Mouse (Mus musculus): ENCODE data around the gene Tas1r2. TPM values are rescaled to one million over a fixed set of nuclear protein-coding genes. Genes with fewer than 3 reads are reported as not detected.

Tas1r2 gene
- total and polyA plus RNA-seq, 2 experiments from 2014 or later = not detected

DNA sequence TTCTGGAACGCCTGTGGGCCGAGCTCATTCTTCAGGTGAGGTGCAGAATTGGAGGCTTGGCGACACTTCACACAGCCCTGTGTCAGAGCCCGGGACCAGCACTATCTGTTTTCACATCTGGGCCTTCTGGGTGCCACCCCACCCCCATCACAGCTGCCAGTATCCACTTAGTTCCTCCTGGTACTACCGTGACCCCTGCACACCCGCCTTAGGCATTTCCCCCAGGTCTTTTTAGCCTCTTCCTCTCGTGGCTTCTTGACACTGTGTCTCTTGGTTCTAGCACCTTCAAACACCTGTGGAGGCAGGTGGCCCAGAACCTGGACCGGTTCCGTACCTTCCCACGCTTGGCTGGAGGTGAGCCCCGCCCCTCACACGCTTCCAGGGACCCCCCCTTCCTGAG, 13.0 kb upstream of the Tas1r2 start:
- no peak overlapping the region for H3K4me2 ChIP-seq (ENCODE audit: low read depth, low read length, poor library complexity, severe bottlenecking)
- peaks cover 36% of the 10 kb centered on the region for H3K36me3 ChIP-seq (ENCODE audit: insufficient read depth, low read length)
- no peak for TF ChIP-seq CTCF (IDR thresholded peaks at IDR 0.05)
- H3K9ac ChIP-seq (replicated peaks; ENCODE audit: low read length, poor library complexity, severe bottlenecking) = no peak overlapping the region
- no peak overlapping the region for H3K27ac ChIP-seq (ENCODE audit: low read depth, low read length)
- H3K27me3 ChIP-seq (ENCODE audit: insufficient read depth, low read length) = no peaks in the 10 kb centered on the region
- DNase-seq (ENCODE audit: low spot score) (no peak), ATAC-seq (ENCODE audit: low FRiP score) (no peak)
- WGBS = 69% methylated on average over 12 of the region's 12 CpGs
- H3K4me1 ChIP-seq (ENCODE audit: insufficient read depth, low read length) = peaks cover 7% of the 10 kb centered on the region
- no peak overlapping the region for H3K4me3 ChIP-seq (ENCODE audit: low read depth, low read length)
- no peaks in the 10 kb centered on the region for H3K9me3 ChIP-seq (ENCODE audit: low read length)

- Histone ChIP-seq H3K9ac (replicated peaks; ENCODE audit: low read length, poor library complexity, severe bottlenecking) (no peak overlapping the region), H3K4me2 (ENCODE audit: low read depth, low read length, poor library complexity, severe bottlenecking) (no peak overlapping the region), H3K36me3 (ENCODE audit: insufficient read depth, low read length) (peaks cover 31% of the 10 kb centered on the region), H3K4me3 (ENCODE audit: low read depth, low read length) (no peak overlapping the region), H3K9me3 (ENCODE audit: low read length) (no peaks in the 10 kb centered on the region), H3K27ac (ENCODE audit: low read depth, low read length) (no peak overlapping the region), H3K4me1 (ENCODE audit: insufficient read depth, low read length) (peaks cover 7% of the 10 kb centered on the region), H3K27me3 (ENCODE audit: insufficient read depth, low read length) (no peaks in the 10 kb centered on the region)
- no peak for DNase-seq (ENCODE audit: low spot score)
- ATAC-seq (ENCODE audit: low FRiP score) = no peak
- TF ChIP-seq CTCF (IDR thresholded peaks at IDR 0.05) = no peak
- 51% methylated on average over 4 of the region's 6 CpGs for WGBS
These were observed 12.6 kb upstream of the Tas1r2 start for GRCm38 (mm10) chr4:139640775-139641174.

DNA sequence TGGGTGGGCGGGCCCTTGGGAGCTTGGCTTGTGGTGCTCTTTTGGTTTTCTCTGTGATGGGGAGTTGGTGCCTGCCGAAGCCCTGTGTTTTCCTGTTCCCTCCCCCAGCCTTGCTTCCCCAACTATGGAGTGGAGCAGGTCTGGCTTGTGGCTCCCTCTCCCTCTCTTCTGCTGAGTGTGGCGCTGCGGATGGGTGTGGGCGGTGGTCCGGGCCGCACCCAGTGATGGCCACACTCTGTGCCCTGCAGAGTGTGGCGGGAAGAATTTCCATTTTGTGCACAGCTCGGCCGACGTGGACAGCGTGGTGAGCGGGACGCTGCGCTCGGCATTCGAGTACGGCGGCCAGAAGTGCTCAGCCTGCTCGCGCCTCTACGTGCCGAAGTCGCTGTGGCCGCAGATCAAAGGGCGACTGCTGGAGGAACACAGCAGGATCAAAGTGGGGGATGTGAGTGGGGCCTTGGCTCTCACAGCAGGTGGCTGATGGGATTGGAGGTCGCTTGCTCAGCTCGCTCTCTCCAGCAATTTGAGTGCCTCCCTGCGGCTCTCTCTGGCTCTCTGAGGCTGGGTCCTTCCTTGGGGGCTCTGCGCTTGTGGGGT, 11.4 kb upstream of the Tas1r2 start:
- H3K9ac ChIP-seq (replicated peaks; ENCODE audit: low read length, poor library complexity, severe bottlenecking) = no peak overlapping the region
- ATAC-seq (ENCODE audit: low FRiP score) = no peak

DNA sequence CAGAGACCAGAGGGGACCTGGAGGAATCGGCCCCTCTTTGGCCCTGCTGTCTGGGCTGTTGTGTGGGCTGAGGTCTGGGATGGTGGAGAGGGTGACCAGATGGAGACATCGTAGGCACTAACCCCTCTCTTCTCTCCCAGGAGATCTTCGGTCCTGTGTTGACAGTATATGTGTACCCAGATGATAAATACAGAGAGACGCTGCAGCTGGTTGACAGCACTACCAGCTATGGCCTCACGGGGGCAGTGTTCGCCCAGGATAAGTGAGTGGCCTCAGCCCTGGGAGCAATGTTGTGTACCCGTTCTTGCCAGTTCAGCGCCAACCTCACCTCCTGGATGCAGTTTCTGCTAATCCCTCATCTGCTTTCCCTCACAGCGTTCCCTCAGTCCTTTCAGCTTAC, 9.4 kb upstream of the Tas1r2 start:
- Histone ChIP-seq H3K9me3 (ENCODE audit: low read length) (no peaks in the 10 kb centered on the region), H3K4me2 (ENCODE audit: low read depth, low read length, poor library complexity, severe bottlenecking) (no peak overlapping the region), H3K27me3 (ENCODE audit: insufficient read depth, low read length) (no peaks in the 10 kb centered on the region), H3K36me3 (ENCODE audit: insufficient read depth, low read length) (peaks cover 25% of the 10 kb centered on the region), H3K9ac (replicated peaks; ENCODE audit: low read length, poor library complexity, severe bottlenecking) (no peak overlapping the region), H3K27ac (ENCODE audit: low read depth, low read length) (no peak overlapping the region), H3K4me3 (ENCODE audit: low read depth, low read length) (no peak overlapping the region), H3K4me1 (ENCODE audit: insufficient read depth, low read length) (peaks cover 7% of the 10 kb centered on the region)
- TF ChIP-seq CTCF (IDR thresholded peaks at IDR 0.05) = peak; percentile 97
- ATAC-seq (ENCODE audit: low FRiP score) (0 out of 2 replicates have a peak, but pooled peaks have one; percentile 32), DNase-seq (ENCODE audit: low spot score) (peak; percentile 87)
- WGBS = 13% methylated on average over 9 of the region's 9 CpGs

More for the DNA sequence above, 11.4 kb upstream of the Tas1r2 start:
- Histone ChIP-seq H3K27ac (ENCODE audit: low read depth, low read length) (no peak overlapping the region), H3K4me1 (ENCODE audit: insufficient read depth, low read length) (peaks cover 7% of the 10 kb centered on the region), H3K27me3 (ENCODE audit: insufficient read depth, low read length) (no peaks in the 10 kb centered on the region), H3K4me2 (ENCODE audit: low read depth, low read length, poor library complexity, severe bottlenecking) (peak overlapping the region; percentile 38), H3K4me3 (ENCODE audit: low read depth, low read length) (peak overlapping the region; percentile 5; the same call in 1 of the 2 replicates), H3K36me3 (ENCODE audit: insufficient read depth, low read length) (peaks cover 30% of the 10 kb centered on the region), H3K9me3 (ENCODE audit: low read length) (no peaks in the 10 kb centered on the region)
- DNase-seq (ENCODE audit: low spot score) = no peak
- TF ChIP-seq CTCF (IDR thresholded peaks at IDR 0.05) = no peak
- WGBS = 13% methylated on average over 30 of the region's 30 CpGs

- DNase-seq (ENCODE audit: low spot score) = no peak
- H3K4me2 ChIP-seq (ENCODE audit: low read depth, low read length, poor library complexity, severe bottlenecking) = no peak overlapping the region
- H3K4me3 ChIP-seq (ENCODE audit: low read depth, low read length) = no peak overlapping the region
- H3K36me3 ChIP-seq (ENCODE audit: insufficient read depth, low read length) = peaks cover 34% of the 10 kb centered on the region
- 86% methylated on average over 7 of the region's 7 CpGs for WGBS
- H3K9ac ChIP-seq (replicated peaks; ENCODE audit: low read length, poor library complexity, severe bottlenecking) = no peak overlapping the region
- no peaks in the 10 kb centered on the region for H3K27me3 ChIP-seq (ENCODE audit: insufficient read depth, low read length)
- H3K9me3 ChIP-seq (ENCODE audit: low read length) = no peaks in the 10 kb centered on the region
- peaks cover under 1% of the 10 kb centered on the region; the same call in 1 of the 2 replicates for H3K4me1 ChIP-seq (ENCODE audit: insufficient read depth, low read length)
- no peak for ATAC-seq (ENCODE audit: low FRiP score)
- H3K27ac ChIP-seq (ENCODE audit: low read depth, low read length) = no peak overlapping the region
- peak; percentile 68 for TF ChIP-seq CTCF (IDR thresholded peaks at IDR 0.05)
These were observed 6.4 kb upstream of the Tas1r2 start for GRCm38 (mm10) chr4:139646916-139647315.

DNA sequence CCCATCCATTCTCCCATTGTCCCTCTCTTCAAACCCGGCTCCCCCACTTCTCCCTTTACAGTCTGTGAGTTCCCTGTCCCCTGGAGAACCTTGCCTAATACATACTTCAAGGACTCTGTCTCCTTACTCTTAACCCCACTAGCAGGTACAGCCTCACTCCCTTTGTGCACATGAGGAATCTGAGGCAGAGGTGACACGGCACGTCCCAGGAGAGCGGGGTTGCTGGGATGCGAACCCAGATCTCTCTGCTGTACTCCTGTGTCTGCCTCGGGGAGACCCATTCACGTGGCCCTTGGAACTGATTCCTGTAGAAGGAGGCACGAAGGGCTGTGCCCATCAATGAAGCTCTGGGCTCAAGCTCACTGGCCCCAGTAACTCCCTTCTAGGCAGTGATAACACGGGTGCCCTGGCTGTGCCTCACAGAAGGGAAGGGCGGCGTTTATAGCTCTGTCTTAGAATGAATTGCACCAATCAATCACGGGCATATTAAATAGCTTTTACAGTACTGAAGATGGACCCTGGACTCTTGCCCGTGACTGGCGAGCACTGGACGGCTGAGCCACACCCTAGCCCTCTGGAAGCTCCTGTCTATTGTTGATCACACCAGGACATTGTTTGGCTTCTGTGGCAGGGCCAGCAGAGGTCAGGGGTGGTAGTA, 3.1 kb upstream of the Tas1r2 start:
- no peaks in the 10 kb centered on the region for H3K4me1 ChIP-seq (ENCODE audit: insufficient read depth, low read length)
- ATAC-seq (ENCODE audit: low FRiP score) (no peak), DNase-seq (ENCODE audit: low spot score) (no peak)
- H3K9ac ChIP-seq (replicated peaks; ENCODE audit: low read length, poor library complexity, severe bottlenecking) = no peak overlapping the region
- peaks cover 20% of the 10 kb centered on the region for H3K36me3 ChIP-seq (ENCODE audit: insufficient read depth, low read length)
- H3K4me2 ChIP-seq (ENCODE audit: low read depth, low read length, poor library complexity, severe bottlenecking) = no peak overlapping the region
- H3K27ac ChIP-seq (ENCODE audit: low read depth, low read length) = no peak overlapping the region
- no peak for TF ChIP-seq CTCF (IDR thresholded peaks at IDR 0.05)
- H3K4me3 ChIP-seq (ENCODE audit: low read depth, low read length) = no peak overlapping the region
- H3K27me3 ChIP-seq (ENCODE audit: insufficient read depth, low read length) = no peaks in the 10 kb centered on the region
- no peaks in the 10 kb centered on the region for H3K9me3 ChIP-seq (ENCODE audit: low read length)
- 82% methylated on average over 15 of the region's 15 CpGs for WGBS
